Comparison of ENCODE assay signal across 23 mouse cellular contexts in genomic region chr1:78141314-78141713, GRCm38 (mm10). TPM values are rescaled to one million over a fixed set of nuclear protein-coding genes. Genes with fewer than 3 reads are reported as not detected.
"Had no signal": no experiment of that assay in that cellular context is flagged by ENCODE, and none has a peak within 500 bp of the region (broad histone marks: within the 10 kb centered on the region; RNA-seq: fewer than 3 reads in every experiment).

No protein-coding gene starts in this region.

- H3K4me3 ChIP-seq: limb, embryonic 12.5 days; limb, embryonic 15.5 days; stomach, embryonic 15.5 days had no signal

- H3K36me3 ChIP-seq: limb, embryonic 12.5 days; limb, embryonic 15.5 days; stomach, embryonic 15.5 days had no signal

- H3K27ac ChIP-seq: limb, embryonic 12.5 days; limb, embryonic 15.5 days; liver, embryonic 14.5 days; macrophage; stomach, embryonic 15.5 days had no signal

- H3K4me1 ChIP-seq: limb, embryonic 12.5 days; limb, embryonic 15.5 days; stomach, embryonic 15.5 days had no signal

- DNase-seq: kidney, adult 18-20 months; kidney, adult 9 months; kidney, postnatal 14 days; right cerebral cortex, adult 18-20 months; right cerebral cortex, postnatal 25 days; spleen, adult 18-20 months; thymus, postnatal 25 days had no signal

- H3K4me2 ChIP-seq: limb, embryonic 12.5 days; limb, embryonic 15.5 days; liver, embryonic 11.5 days; lung, embryonic 14.5 days; stomach, embryonic 15.5 days had no signal

- ATAC-seq: inflammation-experienced regulatory T-cells, adult 6 months had no signal

- H3K9me3 ChIP-seq: limb, embryonic 12.5 days; limb, embryonic 15.5 days; stomach, embryonic 15.5 days had no signal

- H3K9ac ChIP-seq: limb, embryonic 12.5 days; limb, embryonic 15.5 days; liver, embryonic 14.5 days; liver, postnatal 0 days; lung, embryonic 14.5 days; stomach, embryonic 15.5 days had no signal

RNA-seq across cellular contexts. Expression of gene Pax3, which starts 55.6 kb away (rescaled TPM):
- total RNA-seq: layer of hippocampus, adult 18-20 months; layer of hippocampus, postnatal 14 days; left cerebral cortex, adult 8-10 months; left cerebral cortex, postnatal 4 days; megakaryocyte, adult 5-6 weeks had no signal
- polyA plus RNA-seq: inflammation-experienced regulatory T-cells, adult 6 months; intestine, embryonic 16.5 days; liver, embryonic 14.5 days; liver, postnatal 0 days; lung, embryonic 14.5 days; lung, postnatal 0 days; macrophage had no signal
